Mouse (Mus musculus) spleen, postnatal 10 days (tissue): ENCODE results near the gene Arhgap27.

Experiments used
- DNase-seq, 2 experiments: peaks; one replicate each; pipeline ENCODE4 v3.0.0; 2021 to 2022; ENCODE audit warnings: low spot score in 2 of 2

The Arhgap27 gene

DNA sequence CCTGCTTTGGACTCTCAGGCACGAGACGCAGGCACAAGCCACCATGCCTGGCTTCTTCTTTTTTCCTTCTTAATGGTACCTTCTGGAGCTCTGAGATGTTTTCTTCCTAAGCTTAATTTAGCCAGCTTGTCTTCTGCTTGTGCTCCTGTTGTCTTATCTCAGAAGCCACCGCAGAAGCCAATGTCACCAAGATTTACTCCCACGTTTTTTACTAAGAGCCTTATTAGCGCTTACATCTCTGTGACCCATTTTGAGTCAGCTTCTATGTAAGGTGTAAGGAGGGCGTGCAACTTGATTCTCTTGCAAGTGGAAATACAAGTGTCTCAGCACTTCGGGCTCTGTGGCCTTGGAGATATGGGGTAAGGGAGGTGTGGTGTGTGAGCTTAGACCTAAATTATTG is 18.0 kb upstream of the Arhgap27 start:
- no peak for DNase-seq

DNA sequence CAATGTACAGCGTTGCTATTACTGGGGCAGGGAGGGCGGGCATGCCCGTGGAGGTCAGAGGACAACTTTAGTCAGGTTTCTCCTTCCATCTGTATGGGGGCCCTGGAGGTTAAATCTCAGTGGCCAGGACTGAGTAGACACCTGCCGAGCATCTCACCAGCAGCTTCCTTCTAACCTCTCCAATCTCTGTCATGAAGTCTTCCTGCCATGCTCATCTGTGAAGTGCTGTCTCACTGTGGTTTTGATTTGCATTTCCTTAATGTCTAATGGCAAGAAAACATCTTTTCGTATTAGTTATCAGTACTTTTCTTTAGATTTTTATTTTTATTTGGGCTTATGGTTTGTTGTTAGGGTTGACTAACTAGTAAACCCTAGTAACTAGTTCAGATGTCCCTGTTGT is 17.0 kb upstream of the Arhgap27 start:
- no peak for DNase-seq

DNA sequence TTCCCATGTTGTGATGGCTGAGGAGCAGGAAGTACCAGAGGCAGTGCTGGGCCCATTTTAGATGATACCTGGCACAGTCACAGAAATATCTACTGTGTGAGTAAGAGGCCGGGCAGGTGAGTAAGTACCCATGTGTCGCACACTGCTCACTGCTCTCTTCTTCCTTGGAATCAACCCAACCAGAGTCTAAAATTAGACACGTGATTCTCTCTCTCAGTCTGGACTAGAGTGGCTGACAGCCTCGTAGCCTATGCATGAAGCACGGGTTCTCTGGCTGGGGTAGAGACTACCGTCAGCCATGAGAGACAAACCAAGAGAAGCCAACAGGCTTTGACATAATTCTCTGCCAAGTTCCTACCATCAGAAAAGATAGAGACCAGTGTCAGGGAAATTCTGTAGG is 14.8 kb upstream of the Arhgap27 start:
- no peak for DNase-seq

DNA sequence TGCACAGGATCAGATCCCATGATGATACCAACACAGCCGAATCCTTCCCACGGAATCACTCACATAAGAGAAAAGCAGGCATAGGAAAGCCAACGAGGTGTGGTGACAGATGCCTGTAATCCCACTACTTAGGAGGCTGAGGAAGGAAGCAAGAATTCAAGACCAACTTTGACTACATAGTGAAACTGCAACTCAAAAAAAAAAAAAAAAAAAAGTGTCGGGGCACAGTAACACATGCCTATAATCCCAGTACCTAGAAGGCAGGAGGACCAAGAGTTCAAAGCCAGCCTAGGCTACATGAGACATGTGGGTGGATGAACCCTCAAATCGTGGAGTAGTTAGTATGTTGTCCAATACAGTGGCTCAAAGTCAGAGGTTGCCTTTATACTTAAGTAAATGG is 12.3 kb upstream of the Arhgap27 start:
- no peak for DNase-seq

DNA sequence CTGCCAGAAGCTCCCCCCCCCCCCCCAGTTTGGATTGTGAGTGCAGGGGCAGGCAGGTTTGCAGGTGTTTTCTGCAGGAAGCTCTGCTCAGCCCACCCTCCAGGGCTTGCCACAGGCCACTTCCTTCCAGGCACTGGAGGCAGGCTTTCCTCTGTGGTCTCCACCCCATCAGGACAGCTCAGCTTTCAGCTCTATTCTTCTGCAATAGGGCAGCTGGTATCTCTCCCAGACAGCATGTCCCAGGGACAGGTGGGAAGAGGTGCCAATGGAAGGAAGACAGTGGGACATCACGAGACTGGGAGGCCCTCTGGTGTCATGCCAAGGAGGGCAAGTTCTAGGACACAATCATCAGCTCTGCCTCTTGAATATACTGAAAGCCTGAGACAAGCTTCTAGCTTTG is 11.8 kb upstream of the Arhgap27 start:
- peak in 1 of 2 experiments; percentile 38 for DNase-seq

DNA sequence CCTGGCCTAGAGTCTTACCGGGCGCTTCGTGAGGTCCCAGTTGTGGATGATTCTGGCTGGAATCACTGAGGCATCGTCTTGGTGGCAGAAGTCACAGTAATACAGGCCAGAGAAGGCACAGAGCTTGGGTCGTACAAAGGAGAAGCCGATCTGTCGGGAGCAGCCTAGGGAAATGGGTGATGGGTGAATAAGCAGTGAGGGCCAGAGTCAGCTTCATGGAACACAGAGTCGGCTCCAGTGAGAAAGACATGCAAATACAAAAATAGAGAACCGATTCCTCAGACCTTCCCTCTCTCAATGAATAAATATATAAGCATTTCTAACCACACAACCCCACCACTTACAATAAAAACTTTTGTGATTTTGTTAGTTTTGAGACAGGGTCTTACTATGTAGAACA is 10.4 kb upstream of the Arhgap27 start:
- DNase-seq: no peak

DNA sequence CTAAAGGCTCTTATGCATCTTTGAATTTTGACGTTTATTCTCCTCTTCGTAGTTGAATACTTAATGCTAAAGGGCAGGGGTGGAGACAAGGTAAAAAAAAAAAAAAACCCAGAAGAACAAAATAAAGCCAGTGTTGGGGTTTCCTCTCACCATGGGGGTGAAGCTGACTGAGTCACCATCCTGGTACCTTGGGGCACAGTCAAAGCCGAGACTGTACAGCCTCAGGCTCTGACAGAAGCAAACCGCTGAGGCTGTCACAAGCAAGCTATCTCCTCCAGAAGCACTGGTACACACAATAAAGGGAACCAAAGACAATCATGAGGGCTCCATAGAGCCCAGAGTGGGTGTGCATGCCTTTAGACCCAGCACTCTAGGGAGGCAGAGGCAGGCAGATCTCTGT is 9.1 kb upstream of the Arhgap27 start:
- no peak for DNase-seq

DNA sequence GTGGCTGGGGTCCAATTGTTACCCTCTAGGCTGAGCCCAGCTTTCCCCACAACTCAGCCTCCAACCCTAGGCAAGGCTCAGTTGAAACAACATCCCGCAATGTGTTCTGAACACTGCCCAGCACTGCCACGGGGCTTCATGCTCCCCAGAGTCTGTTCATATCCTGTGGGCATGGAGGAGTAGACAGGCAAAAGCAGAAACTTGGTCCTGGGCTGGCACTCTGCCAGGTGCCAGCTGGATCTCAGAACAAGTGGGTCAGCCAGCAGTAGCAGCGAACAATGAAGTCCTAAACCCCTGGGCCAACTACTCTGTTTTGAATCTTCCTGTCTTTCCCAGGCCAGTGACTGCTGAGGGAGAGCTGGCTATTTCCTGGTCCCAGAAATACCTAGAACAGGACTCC is 8.6 kb upstream of the Arhgap27 start:
- DNase-seq: peak in 1 of 2 experiments; percentile 33

DNA sequence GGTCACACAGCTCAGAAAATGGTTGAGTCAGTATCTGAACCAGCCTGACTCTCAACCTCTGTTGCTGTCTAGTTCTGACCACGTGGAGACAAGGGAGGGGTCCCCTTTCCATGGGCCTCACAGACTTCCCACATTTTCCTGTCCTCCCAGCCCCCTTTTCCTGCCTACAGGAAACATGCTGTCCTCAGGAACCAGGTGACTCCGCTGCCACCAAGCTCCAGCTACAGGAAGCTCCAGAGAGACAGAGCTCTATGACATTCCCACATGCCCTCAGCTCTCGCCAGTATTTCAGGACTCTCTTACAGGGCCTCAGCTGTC is 7.7 kb upstream of the Arhgap27 start:
- DNase-seq: no peak

DNA sequence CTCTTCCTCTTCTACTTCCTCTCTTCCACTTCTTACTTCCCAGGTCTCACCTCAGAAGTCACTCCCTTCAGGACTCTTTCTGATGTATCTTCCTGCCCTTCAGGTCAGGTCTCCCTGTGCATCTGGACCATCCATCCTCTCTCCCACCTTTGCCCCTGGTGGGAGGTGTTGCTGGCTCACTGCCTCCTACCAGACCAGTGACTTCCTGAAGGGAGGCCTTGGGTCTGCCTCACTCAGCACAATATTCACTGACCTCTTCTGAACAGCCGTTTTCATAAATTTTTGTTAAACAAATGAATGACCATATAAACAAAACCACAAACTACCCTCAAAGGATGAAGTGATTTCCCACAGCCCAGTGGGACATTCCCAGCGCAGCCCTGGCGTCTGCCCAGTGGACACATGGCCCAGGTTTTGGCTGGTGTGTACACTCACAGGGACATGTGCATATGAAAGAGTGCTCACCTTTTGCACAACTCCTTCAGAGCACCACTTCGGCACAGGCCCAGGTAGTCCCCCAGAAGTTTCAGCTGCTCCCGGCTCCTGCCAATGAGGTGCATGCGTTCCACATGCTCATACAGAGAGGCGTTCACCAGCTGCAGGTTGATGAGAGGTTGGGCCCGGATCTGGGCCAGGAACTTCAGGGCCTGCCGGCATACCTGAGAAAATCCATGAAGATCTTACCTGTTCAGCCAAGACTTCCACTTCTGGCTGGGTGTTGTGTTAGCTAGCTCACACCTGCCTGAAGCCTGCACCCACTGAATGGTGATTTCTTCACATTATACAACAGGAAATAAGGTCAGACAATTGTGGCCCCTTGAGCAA is 7.1 kb upstream of the Arhgap27 start:
- DNase-seq: no peak

DNA sequence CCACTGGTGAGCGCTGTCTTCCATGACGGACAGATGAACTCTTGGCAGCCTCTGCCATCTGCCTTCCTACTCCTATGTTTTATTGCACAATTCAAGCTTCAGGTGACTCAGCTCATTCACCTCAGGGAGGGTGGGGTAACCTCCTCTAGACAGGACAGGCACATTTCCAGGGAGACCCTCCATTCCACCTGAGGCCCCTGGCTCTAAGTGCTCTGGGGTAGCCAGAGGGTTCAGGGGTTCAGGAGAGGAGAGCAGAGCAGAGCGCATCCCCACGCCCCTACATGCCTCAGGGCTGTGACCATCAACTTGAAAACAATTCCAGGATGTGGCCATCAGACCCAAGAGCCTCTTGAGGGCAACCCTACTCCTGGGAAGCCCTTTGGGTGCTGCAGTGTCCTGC is 2.0 kb upstream of the Arhgap27 start:
- no peak for DNase-seq

DNA sequence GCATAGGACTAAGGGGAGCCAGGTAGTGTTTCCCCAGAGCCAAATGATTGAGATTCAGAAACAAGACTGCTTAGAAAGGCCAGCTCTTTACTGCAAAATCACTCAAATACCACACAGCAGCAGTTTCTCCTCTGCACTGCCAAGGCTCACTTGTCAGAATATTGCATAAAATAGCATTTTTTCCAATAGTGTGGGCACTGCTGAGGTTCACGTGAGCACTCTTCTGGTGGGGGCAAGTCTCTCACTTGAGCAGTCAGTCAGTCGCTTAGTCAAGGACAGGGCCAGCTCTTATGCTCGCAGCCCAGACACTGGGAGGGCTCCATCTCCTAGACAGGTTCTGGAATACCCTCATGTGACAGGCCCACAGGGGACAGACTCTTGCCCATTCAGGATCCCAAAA is 1.5 kb upstream of the Arhgap27 start:
- no peak for DNase-seq

DNA sequence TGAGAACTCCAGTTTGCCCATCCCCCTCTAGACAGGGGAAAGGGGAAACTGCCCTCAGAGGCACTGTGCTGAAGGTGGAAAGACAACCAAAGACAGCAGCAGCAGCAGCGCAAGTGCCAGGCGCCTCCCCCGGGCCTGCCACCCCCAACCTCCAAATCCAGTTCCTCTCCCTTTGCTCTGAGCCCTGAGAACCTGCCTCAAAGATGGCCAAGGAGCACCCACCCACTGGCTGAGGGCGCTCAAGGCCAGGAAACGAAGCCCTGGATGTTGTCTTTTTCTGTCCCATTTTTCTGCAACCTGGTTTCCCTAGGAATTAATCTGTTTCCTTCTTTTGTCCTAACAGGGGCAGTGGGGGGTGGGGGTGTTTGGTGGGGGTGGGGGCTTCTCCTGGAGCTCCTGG is 843 bp upstream of the Arhgap27 start:
- DNase-seq: no peak

DNA sequence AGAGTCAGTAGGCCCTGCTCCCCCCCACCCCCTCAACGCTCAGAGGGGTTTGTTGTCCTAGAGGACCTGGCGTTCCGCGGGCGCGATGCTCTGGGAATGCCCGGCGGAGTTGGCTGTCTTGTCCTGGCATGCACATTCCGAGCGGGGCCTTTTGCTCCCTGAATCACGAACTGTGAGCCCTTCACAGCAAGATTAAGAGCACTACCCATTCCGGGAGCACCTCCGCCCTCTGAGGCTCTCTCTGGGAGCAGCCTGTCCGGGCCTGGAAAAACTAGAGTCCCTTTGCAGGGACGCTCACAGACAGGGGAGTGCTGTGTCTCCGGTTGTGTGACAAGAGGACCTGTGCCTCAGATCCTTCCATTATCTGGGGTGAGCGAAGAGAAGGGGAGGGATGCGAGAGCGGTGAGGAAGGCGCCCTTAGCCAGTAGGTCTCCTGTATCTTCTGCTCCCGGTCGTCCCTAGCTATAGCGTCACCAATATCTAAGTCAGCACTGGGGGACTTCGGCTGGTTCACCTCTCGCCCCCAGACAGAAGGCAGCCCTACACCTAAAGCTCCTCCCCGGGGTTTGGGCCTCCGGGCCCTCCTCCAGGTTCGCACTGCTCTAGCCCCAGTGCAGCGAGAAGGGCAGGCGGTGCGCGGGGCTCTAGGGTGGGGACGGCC is 841 bp downstream of the Arhgap27 start:
- no peak for DNase-seq

DNA sequence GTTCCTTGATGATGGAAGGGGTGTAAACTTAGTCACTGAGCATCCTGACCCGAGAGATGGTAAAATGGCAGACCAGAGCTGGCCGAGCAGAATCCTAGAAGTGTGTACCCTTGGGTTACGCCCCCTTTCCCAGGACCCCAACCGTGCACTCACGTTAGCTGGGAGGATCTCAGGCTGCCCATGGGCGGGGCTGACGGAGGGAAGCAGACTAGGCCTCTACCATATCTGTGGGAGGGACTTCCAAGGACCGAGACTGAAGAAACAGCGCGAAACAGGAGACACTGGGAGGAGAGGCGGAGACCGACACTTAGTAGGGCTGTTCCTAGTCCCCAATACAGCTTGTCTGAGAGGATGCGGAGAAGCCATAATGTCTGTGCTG is 1.4 kb downstream of the Arhgap27 start:
- DNase-seq: peak in 1 of 2 experiments; percentile 31

DNA sequence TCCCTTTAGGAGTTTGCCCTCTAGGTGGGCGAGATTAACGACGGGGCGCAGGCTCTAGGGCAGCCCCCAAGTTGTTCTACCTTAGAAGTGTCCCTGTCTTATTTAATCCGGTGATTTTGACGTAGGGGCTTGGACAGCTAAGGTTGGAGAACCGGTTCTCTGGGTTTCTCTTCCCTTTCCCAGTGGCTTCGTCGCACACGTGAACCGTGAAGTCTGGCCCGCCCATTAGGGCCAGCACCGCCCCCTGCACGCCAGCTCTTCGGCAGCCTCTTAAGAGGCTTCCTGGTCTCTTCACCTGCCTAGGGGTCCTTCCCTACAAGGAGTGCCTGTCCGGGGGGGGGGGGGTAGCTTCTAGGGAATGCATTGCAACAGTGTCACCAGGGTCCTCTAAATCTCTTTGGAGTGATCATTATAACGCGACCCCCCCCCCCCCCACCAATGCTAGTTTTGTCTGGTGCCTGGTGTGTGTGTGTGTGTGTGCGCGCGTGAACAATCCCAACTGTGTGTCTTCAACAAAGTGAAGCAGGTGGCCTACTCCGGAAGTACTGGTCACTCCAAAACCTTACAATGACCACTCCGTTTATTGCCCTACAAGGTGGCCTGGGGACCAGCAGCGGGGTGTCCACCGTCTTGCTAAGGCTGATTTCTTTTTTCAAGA is 2.0 kb downstream of the Arhgap27 start:
- peak in 1 of 2 experiments; percentile 46 for DNase-seq

DNA sequence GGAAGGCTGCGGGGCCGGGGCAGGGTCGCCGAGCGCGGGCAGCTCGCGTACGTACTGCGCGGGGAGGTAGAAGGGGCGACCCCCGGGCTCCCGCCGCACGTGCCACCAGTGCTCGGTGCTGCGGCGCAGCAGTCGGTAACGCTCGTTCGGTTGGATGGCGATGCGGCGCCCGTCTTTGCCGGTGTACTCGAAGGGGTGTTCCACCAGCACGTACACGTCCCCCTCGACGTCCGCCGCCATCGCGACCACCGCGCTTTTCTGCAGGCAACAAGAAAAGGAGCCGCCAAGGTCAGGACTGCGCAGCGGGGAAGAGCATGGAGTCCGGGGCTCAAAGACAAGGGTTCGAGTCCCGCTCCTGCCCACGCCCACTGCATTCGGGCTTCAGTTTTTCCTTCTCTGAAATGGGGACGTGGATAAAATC is 2.8 kb downstream of the Arhgap27 start:
- peak in 1 of 2 experiments; percentile 41 for DNase-seq

DNA sequence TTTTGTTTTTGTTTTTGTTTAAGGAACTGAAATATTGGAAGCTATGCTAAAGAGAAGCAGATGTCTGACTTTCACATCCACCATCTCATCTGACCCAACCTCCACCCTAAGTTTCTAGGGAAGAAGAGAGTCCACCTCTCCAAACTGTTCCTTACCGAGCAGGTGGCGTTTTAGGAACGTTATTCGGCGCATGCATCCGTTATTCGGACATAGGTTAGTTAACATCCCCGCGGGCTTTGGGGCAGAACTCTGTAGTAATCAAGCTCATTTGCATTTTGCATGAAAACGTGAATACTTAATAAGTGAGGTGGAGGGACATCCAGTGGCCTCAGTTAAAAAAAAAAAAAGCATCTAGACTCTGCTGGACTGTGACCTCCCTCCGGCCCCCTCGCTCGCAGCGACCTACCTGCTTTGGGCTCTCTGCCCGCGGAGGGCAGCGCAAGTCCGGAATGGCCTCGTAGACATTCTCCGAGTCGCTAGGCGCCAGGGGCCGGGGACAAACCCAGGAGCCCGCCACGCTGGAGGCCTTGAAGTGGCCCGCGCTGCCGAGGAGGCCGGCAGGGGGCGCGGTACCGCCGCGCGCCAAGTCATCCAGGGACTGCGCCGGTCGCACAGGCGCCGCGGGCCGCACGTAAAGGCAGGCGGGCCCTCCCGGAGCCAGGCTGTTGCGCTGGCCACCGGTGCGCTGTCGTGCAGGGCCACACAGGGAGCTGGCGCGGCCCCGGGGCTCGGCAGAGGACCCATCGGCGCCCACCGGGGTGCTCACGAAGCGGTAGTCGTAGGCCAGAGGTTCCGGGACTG is 3.5 kb downstream of the Arhgap27 start:
- peak; percentile 68 to 84 for DNase-seq

DNA sequence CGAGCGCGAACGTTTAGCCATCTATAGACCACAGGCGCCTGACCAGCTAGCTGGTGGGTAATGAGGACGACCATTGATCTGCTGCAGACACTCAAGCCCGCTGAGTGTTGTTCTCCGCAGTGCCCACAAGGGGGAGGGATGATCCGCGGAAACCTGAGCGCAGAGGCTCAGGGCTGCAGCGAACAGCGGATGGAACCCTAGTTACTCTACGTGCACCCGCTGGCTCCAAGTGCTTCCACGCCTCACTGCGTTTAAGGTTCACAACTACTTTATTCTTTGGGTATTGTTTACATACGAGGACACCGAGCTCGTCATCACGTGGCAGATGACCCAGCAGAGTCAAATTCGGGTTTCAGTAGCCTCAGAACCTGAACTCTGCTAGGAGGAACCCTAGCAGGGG is 4.4 kb downstream of the Arhgap27 start:
- peak; percentile 45 to 78 for DNase-seq

DNA sequence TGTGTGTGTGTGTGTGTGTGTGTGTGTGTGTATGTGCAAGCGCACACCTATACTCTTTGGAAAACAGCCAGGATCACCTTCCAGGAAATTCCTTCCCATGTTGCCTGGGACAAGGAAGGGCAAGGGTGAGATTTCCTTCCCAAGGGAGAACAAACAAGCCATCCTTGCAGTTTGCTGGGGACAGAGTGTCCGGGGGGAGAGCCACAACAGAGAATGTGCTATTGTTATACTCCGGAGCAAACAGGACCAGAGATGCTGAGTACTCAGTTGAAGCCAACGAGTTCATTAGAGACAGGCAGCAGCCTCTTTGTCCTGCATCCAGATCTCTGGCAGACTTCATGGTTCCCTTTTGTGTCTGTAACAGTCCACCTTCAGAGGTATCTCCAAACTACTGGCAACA is 5.2 kb downstream of the Arhgap27 start:
- DNase-seq: no peak

DNA sequence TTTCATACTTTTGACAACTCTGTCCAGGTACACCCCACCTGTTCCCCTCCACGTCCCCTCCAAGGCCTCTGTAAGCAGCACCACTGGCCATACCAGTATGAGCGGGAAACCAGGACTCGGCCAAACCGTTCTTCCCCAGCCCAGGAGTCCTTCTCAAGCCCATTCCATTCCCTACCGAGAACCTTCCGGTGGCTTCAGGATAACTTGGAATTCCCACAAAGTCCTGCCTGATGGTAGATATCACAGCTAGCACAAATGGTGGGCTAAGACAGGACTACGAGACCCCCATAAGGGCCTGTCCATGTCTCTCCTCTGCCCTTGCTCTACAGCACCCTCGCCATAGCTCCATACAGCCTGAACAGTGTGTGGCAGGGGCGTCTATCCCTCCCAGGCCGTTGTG is 5.8 kb downstream of the Arhgap27 start:
- no peak for DNase-seq

DNA sequence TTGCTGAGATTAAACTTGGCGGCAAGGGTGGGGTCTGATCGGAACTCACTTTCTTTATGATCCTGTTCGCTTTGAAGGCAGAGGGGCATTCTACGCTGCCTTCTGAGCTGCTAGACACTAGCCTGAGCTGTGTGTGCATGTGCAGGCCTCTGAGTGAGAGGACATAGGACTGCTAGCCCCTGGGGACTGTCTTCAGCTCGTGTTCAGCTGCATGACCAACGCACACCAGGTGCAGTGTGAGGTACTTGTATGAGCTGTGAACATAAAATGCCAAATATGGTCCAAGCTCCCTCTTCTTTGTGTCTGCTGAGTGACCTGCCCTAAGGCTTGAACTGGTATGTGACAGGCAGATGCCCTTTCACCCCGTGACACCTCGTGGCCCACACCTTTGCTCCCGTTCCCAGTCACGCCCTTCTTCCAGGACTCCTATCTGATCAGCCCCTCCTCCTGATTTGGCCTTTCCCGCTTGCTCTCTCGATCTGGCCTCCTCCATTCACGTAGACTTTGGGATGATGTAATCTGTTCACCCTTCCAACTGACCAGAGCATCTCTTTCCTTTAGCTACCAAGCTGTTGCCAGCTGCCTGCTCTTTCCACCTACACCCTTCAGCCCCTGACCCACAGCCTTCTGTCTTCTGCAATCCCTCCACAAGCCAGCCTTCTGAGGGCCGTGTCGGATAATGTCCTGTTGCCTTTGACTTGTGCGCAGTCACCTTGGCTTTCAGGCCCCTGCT is 6.4 kb downstream of the Arhgap27 start:
- no peak for DNase-seq
